Mouse (Mus musculus) embryonic facial prominence, embryonic 12.5 days (tissue): Measurements from ENCODE around the gene Fbxl7. TPM values are rescaled to one million over a fixed set of nuclear protein-coding genes. Genes with fewer than 3 reads are reported as not detected.
A peak's percentile ranks its signal among the peaks of the same experiment; 100 is the strongest.

Experiments used
- ATAC-seq: fragments of 200-750 bp; cut with Nextera tagmentation; 2 replicates; pipeline ENCODE4 v1.8.0; 2017; ENCODE audit not compliant: insufficient number of reproducible peaks, insufficient read depth, low FRiP score, low TSS enrichment
- H3K27ac ChIP-seq: fragments of 300-500 bp; sonication (generic); 2 replicates; pipeline ENCODE4 v1.5.1; 2016; ENCODE audit warnings: mild to moderate bottlenecking
- H3K27me3 ChIP-seq: fragments of 300-500 bp; sonication (generic); 2 replicates; pipeline ENCODE4 v1.6.1; 2016; ENCODE audit warnings: mild to moderate bottlenecking, moderate library complexity
- H3K36me3 ChIP-seq: fragments of 300-500 bp; sonication (generic); 2 replicates; pipeline ENCODE4 v1.6.1; 2016; ENCODE audit warnings: mild to moderate bottlenecking
- H3K4me1 ChIP-seq: fragments of 300-500 bp; sonication (generic); 2 replicates; pipeline ENCODE4 v1.6.1; 2016
- H3K4me2 ChIP-seq: fragments of 300-500 bp; sonication (generic); replicated peaks from 2 replicates; pipeline ENCODE4 v1.6.1; 2016; ENCODE audit warnings: mild to moderate bottlenecking, moderate library complexity
- H3K4me3 ChIP-seq: fragments of 300-500 bp; sonication (generic); 2 replicates; pipeline ENCODE4 v1.5.1; 2016; ENCODE audit warnings: mild to moderate bottlenecking
- H3K9ac ChIP-seq: fragments of 300-500 bp; sonication (generic); 2 replicates; pipeline ENCODE4 v1.6.1; 2016; ENCODE audit warnings: mild to moderate bottlenecking, moderate library complexity
- H3K9me3 ChIP-seq: fragments of 300-500 bp; sonication (generic); 2 replicates; pipeline ENCODE4 v1.6.1; 2016; ENCODE audit warnings: mild to moderate bottlenecking, moderate library complexity
- WGBS: fragments of 180-500 bp; shearing (Covaris S2); methylation state at CpG from one replicate; pipeline ENCODE4 v1.1.7; 2016; 5-methylcytosine and 5-hydroxymethylcytosine counted together
- polyA plus RNA-seq: library from polyadenylated mRNA; unstranded; fragments of >200 nt; fragmentation: Nextera tagmentation; extraction: Ambion mirVana; gene quantifications from 2 replicates; pipeline ENCODE4 v1.2.1, GENCODE M21; 2016

Fbxl7 gene
- polyA plus RNA-seq, result 45.5 and 49.5 TPM in 2 replicates

DNA sequence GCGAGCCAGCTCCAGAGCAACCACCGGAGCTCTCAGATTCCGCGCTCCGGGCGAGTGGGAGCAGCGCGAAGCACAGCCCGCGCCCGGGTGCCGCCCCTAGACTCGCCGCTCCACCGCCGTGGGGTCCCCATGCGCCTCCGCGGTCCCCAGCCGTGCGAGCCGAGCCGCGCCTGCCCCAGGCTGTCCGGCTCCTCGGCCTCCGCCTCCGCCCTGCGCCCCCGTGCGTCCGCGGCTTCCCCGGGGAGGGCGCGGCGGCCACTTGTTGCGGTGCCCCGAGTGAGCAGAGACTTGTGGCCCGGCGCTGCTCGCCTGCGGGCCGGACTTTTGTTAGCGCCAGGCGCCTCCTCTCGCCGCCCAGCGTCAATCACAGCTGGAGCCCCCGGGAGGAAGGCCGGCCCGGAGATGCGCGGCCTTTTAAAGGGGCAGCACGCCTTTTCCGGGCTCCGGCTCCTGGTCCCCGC, at the start of gene Fbxl7:
Fbxl7 (minus strand) TSS at position 330 of the 461 bp plus-strand sequence.
- Histone ChIP-seq H3K4me2 (peak within 1 kb of the TSS; percentile 63), H3K9me3 (no peaks in the 10 kb centered on the region), H3K36me3 (no peaks in the 10 kb centered on the region), H3K9ac (peak within 1 kb of the TSS; percentile 83), H3K4me3 (peak within 1 kb of the TSS; percentile 67), H3K27me3 (no peaks in the 10 kb centered on the region), H3K27ac (peak within 1 kb of the TSS; percentile 94), H3K4me1 (peaks cover 14% of the 10 kb centered on the region)
- peak; percentile 90 for ATAC-seq
- under 1% methylated on average over 58 of the region's 58 CpGs for WGBS

DNA sequence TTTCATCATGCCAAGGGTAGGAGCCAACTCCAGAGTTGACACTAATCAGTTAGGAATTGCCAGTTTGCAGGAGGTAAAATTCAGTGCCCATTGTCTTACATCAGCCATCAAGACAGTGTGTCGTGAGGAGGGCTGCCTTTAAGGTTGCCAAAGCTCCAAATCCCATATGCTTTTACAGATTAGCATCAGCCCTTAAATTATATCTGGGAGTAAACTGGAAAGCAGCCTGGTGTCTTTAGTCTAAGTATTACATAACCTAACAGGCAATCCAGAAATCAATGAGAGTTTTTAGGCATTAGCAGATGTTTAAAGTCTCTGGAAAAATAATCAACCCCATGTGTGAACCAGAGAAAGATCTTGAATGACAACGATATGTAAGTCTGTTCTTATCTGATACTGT, 26.6 kb upstream of the Fbxl7 start:
- Histone ChIP-seq H3K4me2 (no peak overlapping the region), H3K27ac (no peak overlapping the region), H3K9ac (no peak overlapping the region), H3K4me3 (no peak overlapping the region), H3K9me3 (0 out of 2 replicates have a peak, but pooled peaks cover 7% of the 10 kb centered on the region), H3K27me3 (peaks cover 3% of the 10 kb centered on the region), H3K36me3 (no peaks in the 10 kb centered on the region), H3K4me1 (no peaks in the 10 kb centered on the region)
- 42% methylated on average over 2 of the region's 2 CpGs for WGBS
- no peak for ATAC-seq

DNA sequence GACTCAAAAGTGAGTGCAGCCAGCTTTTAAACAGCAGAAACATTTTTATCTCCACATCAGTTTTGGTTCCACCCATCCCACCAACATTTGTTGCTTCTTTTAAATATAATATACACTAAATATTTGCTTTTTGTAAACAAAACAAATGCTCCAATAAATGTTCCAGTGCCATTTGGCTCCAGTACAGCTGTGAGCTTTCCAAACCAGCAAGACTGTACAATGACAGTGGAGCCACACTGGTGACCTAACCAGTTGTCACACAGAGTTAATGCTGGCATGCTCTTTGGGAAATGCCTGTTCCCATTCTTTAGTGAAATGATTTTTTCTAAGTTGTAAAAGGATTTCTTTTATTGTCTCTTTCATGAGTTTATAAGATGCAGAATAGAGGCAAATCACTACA, 18.0 kb upstream of the Fbxl7 start:
- ATAC-seq, result no peak
- no peak overlapping the region for H3K27ac ChIP-seq
- H3K9me3 ChIP-seq, result no peaks in the 10 kb centered on the region
- H3K4me2 ChIP-seq, result no peak overlapping the region
- no peak overlapping the region for H3K9ac ChIP-seq
- H3K36me3 ChIP-seq, result no peaks in the 10 kb centered on the region
- H3K4me3 ChIP-seq, result no peak overlapping the region
- H3K4me1 ChIP-seq, result no peaks in the 10 kb centered on the region
- H3K27me3 ChIP-seq, result peaks cover under 1% of the 10 kb centered on the region; the same call in 1 of the 2 replicates

DNA sequence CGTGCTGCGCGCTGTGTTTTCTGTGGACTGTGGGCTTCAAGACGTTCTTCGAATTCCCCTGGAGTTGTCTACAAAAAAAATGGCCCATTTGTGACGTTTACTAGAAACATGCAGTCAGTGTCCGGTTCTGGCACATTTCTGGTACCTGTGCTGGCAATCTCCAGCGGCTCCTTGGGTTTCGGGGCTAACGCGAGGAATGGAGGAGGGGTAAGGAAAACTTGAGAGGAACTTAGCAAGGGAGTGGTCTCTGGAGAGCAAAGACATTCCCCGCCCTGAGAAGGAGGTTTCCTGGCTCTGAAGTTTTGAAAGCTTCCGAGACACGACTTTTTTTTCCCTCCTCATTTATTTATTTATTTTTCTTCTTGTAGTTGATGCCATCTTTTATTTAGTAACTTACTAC, 381 bp upstream of the Fbxl7 start:
- no peaks in the 10 kb centered on the region for H3K36me3 ChIP-seq
- no peaks in the 10 kb centered on the region for H3K9me3 ChIP-seq
- peak overlapping the region; percentile 94 for H3K27ac ChIP-seq
- H3K4me3 ChIP-seq, result peak overlapping the region; percentile 67
- ATAC-seq, result no peak
- peak overlapping the region; percentile 63 for H3K4me2 ChIP-seq
- peaks cover 9% of the 10 kb centered on the region; the same call in 1 of the 2 replicates for H3K4me1 ChIP-seq
- H3K27me3 ChIP-seq, result no peaks in the 10 kb centered on the region
- WGBS, result under 1% methylated on average over 14 of the region's 14 CpGs
- peak overlapping the region; percentile 83 for H3K9ac ChIP-seq

DNA sequence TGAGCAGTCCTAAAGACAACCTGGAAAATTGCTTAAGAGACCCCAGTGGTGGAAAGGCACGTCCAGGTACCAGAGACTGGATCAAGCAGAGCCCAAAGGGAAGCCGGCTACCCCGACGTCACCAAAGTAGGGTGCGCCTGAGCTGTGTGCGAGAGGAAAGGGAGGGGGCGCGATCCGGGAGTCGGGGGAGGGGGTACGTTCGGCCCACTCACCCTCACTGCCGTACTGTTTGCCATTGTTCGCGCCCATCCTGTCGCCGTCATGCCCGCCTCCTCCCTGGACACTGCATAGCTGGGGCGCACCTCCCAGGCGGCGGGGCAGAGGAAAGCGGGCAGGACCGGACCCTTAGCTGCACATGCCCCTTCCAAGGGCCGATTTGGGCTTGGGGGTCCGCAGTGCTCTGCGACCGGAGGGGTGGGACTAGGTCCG, 565 bp downstream of the Fbxl7 start:
- Histone ChIP-seq H3K9me3 (no peaks in the 10 kb centered on the region), H3K4me1 (peaks cover 18% of the 10 kb centered on the region), H3K4me3 (peak overlapping the region; percentile 67), H3K4me2 (peak overlapping the region; percentile 63), H3K27ac (peak overlapping the region; percentile 94), H3K36me3 (no peaks in the 10 kb centered on the region), H3K9ac (peak overlapping the region; percentile 83), H3K27me3 (no peaks in the 10 kb centered on the region)
- 0% methylated on average over 26 of the region's 28 CpGs for WGBS
- ATAC-seq, result peak; percentile 77

DNA sequence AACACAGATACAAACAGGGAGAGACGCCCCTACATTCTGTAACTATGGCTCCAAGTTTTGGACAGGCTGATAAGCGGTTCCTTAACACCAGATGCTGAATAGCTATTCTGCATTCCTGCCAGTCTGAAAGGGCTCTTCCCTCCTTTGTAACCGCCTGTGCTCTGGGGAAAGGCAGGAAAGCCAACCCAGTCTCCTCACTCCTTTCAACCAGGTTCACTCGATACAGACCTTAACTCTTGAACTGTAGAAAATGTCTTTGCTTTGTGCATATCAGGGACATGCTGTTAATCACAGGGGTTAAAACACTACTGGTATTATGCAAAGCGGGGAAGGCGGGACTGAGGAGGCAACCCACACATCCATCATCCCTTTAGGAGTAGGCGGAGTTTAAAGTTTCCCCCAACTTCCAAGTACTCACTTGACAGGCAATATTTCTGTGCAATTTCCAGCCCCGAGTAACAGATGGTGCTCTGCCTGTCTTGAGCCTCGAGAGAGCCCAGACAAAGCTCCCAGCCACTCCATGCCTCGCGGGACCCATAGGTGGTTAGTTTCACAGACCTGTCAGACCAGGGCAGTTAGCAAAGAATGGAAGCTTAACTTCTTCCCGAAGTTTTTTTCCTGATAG, 1.2 kb downstream of the Fbxl7 start:
- Histone ChIP-seq H3K4me2 (peak overlapping the region; percentile 63), H3K27ac (peak overlapping the region; percentile 94), H3K27me3 (no peaks in the 10 kb centered on the region), H3K36me3 (no peaks in the 10 kb centered on the region), H3K9me3 (no peaks in the 10 kb centered on the region), H3K4me3 (peak overlapping the region; percentile 67), H3K4me1 (peaks cover 24% of the 10 kb centered on the region), H3K9ac (peak overlapping the region; percentile 83)
- WGBS, result 2% methylated on average over 12 of the region's 12 CpGs
- ATAC-seq, result 0 out of 2 replicates have a peak, but pooled peaks have one; percentile 30

DNA sequence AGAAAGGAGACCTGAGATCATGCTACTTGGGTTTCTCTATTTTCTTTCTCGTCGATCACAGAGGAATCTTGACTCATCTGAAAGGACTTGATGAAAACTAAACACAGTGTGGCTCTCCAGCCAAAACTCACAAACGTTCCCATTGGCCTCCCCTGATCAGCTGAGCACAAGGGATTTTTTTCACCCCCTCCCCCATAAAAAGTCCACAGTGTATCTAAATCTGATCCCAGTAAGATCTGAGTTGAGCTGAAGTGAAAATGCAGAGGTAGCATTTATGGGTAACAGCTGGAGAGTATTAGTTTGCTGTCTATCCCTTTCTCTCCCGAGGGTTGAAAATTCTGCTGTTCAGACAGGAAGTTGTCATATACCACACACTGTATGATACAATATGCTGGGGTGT, 2.2 kb downstream of the Fbxl7 start:
- Histone ChIP-seq H3K4me1 (peaks cover 24% of the 10 kb centered on the region), H3K27ac (0 out of 2 replicates have a peak overlapping the region, but pooled peaks have one; percentile 32), H3K4me3 (peak overlapping the region; percentile 67), H3K27me3 (no peaks in the 10 kb centered on the region), H3K9ac (no peak overlapping the region), H3K9me3 (no peaks in the 10 kb centered on the region), H3K36me3 (no peaks in the 10 kb centered on the region), H3K4me2 (peak overlapping the region; percentile 63)
- 23% methylated on average over 4 of the region's 4 CpGs for WGBS
- ATAC-seq, result no peak

DNA sequence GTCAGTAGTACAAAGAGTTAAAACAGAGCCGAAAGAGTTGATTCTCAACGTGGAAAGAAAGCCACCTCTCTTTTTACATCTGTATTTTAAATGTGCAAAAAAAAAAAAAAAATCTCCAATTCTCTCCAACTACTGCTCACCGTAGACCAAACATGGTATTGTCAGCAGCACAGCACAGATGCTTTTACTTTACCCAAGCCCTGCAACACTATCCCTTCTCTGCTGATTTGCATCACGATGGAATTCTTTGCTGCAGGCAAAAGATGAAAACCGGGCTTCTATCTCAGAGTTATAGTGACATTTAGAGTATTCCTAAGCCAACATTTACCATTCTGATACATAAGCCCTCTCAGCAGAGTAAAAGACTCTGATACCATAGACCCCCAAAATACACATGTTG, 5.4 kb downstream of the Fbxl7 start:
- Histone ChIP-seq H3K27ac (0 out of 2 replicates have a peak overlapping the region, but pooled peaks have one; percentile 19), H3K36me3 (no peaks in the 10 kb centered on the region), H3K4me3 (no peak overlapping the region), H3K9me3 (no peaks in the 10 kb centered on the region), H3K9ac (no peak overlapping the region), H3K27me3 (no peaks in the 10 kb centered on the region), H3K4me1 (peaks cover 24% of the 10 kb centered on the region), H3K4me2 (0 out of 2 replicates have a peak overlapping the region, but pooled peaks have one; percentile 2)
- 19% methylated on average over 5 of the region's 5 CpGs for WGBS
- ATAC-seq, result no peak

DNA sequence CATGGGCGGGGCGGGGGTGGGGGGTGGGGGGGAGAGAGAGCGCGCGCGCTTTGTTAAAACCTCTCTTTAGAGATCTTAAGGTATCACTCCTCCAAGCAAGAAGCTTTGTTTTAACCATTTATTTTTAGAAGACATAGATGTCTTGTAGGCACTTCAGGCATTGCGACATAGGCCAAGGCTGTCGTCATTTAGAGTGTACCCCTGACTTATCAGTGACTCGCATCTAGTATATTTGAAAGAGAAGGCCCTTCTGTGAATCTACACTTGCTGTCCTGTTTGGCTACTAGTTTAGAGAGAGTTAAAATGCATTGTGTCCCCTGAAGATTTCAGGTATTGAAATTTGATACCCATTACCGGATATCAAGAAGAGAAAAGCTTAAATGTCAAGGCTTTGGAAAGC, 7.2 kb downstream of the Fbxl7 start:
- no peak overlapping the region for H3K27ac ChIP-seq
- WGBS, result 59% methylated on average over 10 of the region's 10 CpGs
- H3K4me2 ChIP-seq, result no peak overlapping the region
- H3K36me3 ChIP-seq, result no peaks in the 10 kb centered on the region
- H3K4me1 ChIP-seq, result peaks cover 22% of the 10 kb centered on the region
- ATAC-seq, result no peak
- H3K9ac ChIP-seq, result no peak overlapping the region
- no peak overlapping the region for H3K4me3 ChIP-seq
- no peaks in the 10 kb centered on the region for H3K9me3 ChIP-seq
- no peaks in the 10 kb centered on the region for H3K27me3 ChIP-seq

DNA sequence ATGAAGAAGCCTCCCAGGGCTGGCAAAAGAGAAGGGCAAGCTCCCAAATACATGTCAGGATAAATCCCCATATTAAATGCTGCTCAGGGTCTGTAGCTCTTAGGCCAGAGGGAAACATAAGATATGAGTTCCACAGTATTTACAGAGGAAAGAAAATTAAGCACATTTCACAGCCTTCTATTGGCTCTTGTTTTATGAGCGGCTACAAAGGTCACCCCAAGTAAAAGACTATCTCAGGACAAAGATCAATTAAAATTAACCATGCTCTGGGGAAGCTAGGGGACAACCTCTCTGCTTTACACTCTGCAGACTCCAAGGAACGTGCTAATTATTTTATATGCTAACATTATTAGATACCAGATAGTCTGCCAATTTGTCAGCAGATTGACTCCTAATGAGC, 9.4 kb downstream of the Fbxl7 start:
- H3K4me2 ChIP-seq, result no peak overlapping the region
- no peaks in the 10 kb centered on the region for H3K9me3 ChIP-seq
- ATAC-seq, result no peak
- no peaks in the 10 kb centered on the region for H3K36me3 ChIP-seq
- no peak overlapping the region for H3K9ac ChIP-seq
- H3K4me3 ChIP-seq, result no peak overlapping the region
- H3K27me3 ChIP-seq, result no peaks in the 10 kb centered on the region
- H3K27ac ChIP-seq, result no peak overlapping the region
- H3K4me1 ChIP-seq, result peaks cover 15% of the 10 kb centered on the region
- 81% methylated on average over 2 of the region's 2 CpGs for WGBS

DNA sequence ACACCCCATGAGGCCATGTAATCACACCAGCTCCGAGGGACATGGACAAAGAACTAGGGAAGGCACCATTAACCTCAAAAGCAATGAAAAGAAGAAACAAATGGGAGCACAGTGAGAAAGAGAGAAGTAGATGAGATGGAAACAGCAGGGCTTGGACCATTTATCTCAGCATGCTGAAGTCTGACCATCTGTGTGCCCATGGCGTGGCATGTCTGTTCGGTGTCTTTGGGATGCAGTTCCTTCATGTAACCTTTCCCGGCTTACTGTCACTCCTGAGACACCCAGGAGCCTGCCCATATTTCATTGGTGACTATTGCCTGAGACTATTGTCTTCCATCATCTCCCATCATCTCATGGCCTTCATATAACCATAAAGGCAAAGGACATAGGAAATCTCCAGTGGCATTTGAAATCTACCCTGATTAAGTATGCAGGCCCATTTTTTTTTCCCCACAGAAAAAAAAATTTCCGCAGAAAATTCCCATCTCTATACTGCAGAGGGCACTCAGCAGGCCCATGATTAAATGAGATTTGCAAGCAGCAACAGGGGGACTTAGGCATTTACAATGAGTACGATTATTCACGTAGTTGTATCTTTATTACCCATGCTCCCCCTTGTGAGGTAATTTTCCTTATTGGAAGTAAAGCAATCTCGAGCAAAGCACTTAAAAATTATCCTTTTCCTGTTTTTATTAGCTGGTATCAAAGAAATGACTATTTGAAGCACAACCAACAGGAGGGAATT, 15.0 kb downstream of the Fbxl7 start:
- H3K4me1 ChIP-seq, result peaks cover 13% of the 10 kb centered on the region
- H3K4me2 ChIP-seq, result no peak overlapping the region
- no peaks in the 10 kb centered on the region for H3K36me3 ChIP-seq
- no peaks in the 10 kb centered on the region for H3K9me3 ChIP-seq
- WGBS, result 81% methylated on average over 8 of the region's 8 CpGs
- no peak for ATAC-seq
- no peak overlapping the region for H3K9ac ChIP-seq
- H3K4me3 ChIP-seq, result no peak overlapping the region
- no peak overlapping the region for H3K27ac ChIP-seq
- no peaks in the 10 kb centered on the region for H3K27me3 ChIP-seq

DNA sequence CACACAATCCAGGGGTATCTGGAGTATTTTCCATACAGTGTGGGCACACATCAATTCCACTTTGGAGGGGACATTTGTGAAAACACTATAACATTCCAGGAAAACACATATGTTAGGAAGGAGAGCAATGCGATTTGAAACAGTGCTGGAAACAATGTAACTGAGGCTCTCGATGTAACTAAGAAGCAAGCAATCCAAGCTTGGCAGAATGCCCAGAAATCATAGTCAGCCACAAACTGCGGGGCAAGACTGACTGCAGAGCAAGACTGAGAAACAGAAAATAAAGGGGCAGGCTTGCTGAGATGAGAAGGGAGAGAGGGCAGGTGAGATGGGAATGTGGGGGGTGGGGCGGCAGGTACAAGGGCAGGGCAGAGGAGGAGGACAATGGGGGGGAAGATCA, 19.7 kb downstream of the Fbxl7 start:
- no peak overlapping the region for H3K4me2 ChIP-seq
- no peak overlapping the region for H3K9ac ChIP-seq
- no peaks in the 10 kb centered on the region for H3K27me3 ChIP-seq
- H3K4me3 ChIP-seq, result no peak overlapping the region
- H3K27ac ChIP-seq, result peak overlapping the region; percentile 79
- peak; percentile 74; the same call in 1 of the 2 replicates for ATAC-seq
- H3K9me3 ChIP-seq, result no peaks in the 10 kb centered on the region
- H3K36me3 ChIP-seq, result no peaks in the 10 kb centered on the region
- 22% methylated on average over 4 of the region's 4 CpGs for WGBS
- peaks cover 20% of the 10 kb centered on the region for H3K4me1 ChIP-seq
